Mouse (Mus musculus): Measurements from ENCODE around the gene Zmynd12.

Zmynd12 gene

DNA sequence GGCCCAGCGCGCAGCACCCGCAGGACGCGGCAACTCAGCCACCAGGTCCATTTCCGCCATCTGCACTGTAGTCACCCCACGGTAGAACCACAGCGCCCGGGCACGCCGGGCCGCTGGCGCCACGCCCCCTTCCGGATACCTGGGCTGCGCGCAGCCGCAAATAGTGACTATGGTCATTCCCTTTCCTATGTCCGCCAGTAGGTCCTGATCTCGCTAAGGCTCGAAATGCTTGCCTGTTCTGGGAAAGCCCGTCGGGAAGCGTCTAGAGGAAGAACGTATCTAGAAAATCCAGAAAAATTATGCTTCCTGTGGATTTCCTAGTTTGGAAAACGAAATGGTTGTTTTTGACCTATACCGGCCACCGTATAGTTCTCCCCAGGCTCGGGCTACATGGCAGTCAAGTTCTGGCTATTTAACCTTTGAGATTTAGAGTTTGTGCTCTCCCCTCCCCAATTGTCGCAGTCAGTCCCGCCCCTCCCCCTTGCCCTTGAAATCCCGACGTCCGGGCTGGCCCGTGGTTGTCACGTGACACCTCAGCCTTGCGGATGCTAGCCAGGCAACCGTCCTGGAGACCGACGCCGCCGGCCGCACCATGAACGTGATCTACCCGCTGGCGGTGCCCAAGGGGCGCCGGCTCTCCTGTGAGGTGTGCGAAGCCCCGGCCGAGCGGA is at the start of gene Zmynd12, which contains the start of gene Ppcs:
Zmynd12 (plus strand) TSS at position 521 of the 671 bp plus-strand sequence.
Ppcs (minus strand) TSS at position 127 of the 671 bp plus-strand sequence.
- peak; percentile 83 for DNase-seq (ENCODE audit: low spot score)

DNA sequence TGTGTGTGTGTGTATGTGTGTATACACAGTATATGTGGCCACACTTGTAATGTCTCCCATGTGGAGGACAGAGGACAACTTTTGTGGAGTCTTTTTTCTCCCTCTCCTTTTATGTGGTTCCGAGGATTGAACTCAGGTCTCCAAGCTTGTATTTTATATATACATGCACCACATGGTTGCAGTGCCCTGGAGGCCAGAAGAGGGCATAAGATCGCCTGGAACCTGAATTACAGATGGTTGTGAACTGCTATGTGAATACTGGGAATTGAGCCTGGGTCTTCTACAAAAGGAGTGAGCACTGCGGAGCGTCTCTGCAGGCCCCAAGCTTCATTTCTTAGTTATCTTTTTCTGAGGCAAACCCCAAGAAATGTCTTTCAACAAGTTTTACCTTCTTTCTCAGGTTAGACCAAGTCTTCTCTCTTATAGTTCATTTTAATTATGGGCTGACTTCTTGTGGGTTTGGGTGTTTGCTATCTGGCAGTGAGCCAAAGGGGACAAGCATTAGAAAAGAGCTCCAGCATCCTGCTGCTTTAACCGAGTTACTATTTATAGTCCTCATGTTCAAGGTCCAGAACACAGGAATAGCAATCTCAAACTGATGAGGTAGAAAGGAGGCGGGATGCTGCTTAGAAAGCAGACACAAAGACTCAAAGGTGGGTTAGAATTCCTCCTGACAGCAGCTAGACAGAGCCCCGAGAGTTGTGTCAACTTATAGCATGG is 41.0 kb upstream of the Zmynd12 start:
- DNase-seq (ENCODE audit: low spot score): no peak

DNA sequence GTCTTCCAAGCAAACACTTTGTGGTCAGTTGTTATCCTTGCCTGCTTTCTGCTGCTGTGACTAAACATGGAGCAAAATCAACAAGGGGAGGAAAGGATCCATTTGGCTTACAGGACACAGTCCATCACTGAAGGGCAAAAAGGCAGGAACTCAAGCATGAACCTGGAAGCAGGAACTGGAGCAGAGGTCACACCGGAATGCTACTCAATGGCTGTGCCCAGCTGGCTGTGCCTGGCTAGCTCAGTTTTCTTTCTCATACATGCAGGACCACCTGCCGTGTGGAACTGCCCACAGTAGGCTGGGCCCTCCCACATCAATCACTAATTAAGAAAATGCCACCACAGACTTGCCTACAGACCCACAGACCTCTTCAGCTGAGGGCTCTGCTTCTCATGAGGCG is 33.4 kb upstream of the Zmynd12 start:
- DNase-seq (ENCODE audit: low spot score): no peak

DNA sequence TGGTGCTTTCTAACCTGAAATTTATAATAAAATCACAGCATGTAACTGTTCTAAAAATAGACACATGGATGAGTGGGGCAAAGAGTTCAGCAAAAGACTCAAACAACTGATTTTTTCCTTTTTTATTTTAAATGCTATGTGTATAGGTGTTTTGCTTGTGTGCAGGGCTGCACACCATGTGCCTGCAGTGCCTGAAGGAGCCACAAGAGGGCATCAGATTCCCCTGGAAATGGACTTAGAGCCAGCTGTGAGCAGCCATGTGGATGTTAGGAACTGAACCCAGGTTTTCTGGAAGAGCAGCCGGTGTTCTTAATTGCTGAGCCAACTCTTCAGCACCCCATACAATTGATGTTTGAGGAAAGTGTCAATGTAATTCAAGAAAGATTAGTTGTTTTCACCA is 32.2 kb upstream of the Zmynd12 start:
- no peak for DNase-seq (ENCODE audit: low spot score)

GRCm38 (mm10) chr4:119398751-119399150 is 23.9 kb upstream of the Zmynd12 start:
- DNase-seq (ENCODE audit: low spot score): no peak

DNA sequence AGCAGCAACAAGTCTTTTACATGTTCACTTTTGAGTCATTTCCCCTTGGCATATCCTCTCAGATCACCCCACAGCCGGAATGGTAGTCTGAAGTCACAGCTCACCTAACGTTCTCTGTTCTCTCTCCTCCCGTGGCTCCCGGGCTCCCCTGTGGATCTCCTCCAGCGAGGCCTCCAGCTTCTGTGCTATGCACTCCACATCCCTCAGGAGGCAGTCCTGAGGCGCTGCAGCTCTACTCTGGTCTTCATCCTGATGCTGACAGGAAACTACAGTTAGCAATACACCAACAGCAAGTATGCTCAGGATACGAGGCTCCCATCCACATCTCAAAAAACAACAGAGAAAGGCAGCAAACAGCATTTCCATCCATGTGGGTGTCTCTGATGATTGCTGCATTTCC is 21.7 kb upstream of the Zmynd12 start:
- DNase-seq (ENCODE audit: low spot score): no peak

GRCm38 (mm10) chr4:119403431-119403830 is 19.2 kb upstream of the Zmynd12 start:
- DNase-seq (ENCODE audit: low spot score): no peak

GRCm38 (mm10) chr4:119411877-119412650 is 10.6 kb upstream of the Zmynd12 start:
- no peak for DNase-seq (ENCODE audit: low spot score)

DNA sequence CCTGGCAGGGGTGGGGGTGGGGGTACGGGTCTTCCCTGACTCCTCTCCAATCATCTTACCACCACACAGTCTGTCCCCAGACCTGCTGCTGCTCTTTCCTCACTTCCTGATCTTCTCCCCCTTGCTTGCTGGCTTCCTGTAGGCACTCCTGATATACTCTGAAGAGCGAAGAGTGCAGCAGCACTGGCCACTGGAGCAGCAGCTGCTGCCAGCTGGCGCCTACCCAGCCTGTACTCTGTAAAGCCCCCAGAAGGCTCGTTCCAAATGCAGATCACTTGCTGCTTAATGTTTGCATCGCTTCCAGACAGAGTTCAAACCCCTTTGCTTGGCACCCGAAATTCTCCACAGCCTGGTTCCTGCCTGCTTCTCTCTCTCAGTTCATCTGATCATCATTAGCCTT is 9.8 kb upstream of the Zmynd12 start:
- DNase-seq (ENCODE audit: low spot score): no peak

GRCm38 (mm10) chr4:119415072-119415753 is 7.4 kb upstream of the Zmynd12 start, which contains the start of gene Ccdc30:
Gene Ccdc30 (minus strand): TSS chr4:119415521.
- DNase-seq (ENCODE audit: low spot score): peak; percentile 95

DNA sequence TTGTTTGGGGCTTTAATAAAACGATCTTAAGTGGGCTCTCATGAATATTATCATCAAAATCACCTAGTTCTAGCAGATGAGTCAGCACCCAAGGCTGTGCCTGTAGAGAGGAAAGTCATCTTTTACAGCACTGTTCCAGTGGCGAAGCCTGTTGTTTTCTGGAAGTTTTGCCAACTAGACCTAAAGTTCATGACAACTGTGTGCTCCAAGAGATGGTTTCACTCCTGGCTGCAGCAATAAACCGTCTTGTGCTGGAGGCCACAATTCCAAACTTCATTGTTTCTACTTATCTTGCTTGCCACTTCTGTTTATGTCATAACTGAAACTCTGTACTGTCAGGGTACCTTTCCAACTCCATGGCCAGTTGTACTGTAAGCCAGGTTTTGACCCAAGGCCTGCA is 5.3 kb upstream of the Zmynd12 start:
- no peak for DNase-seq (ENCODE audit: low spot score)

DNA sequence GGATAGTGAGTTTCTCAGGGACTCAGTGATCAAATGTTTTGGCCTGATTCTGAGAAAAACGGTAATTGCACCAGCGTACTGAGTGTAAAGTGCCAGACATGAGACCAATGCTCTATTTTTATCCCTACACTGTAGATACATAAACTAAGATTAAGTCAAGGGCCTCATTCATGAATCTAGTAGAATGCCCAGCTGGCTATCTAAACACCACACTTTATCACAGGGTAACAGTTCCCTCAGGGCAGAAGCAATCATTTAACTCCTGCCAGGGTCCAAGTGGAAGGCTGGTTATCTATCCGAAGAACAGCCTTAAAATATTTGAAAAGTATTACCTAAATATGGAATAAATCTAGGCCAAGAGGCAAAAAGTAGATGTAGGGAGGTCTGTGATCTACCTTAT is 4.7 kb upstream of the Zmynd12 start:
- no peak for DNase-seq (ENCODE audit: low spot score)

DNA sequence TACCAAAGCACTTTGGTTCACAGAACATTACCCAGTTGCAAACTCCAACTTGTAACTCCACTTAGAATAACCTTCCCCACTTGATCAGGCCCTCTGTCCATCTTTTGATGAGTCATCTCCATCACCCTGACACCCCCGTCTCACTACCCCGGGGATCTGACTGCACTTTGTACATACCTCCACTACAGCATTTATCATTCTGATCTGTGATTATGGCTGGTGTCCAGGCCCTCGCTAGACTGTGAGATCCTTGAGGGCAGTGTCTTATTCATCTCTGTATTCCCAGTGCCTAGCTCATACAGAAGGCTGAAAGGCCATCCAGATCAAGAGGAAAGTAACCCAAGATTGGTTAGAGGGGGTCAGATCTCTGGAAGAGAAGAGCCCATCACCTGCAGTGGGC is 1.4 kb upstream of the Zmynd12 start:
- DNase-seq (ENCODE audit: low spot score): no peak

- peak; percentile 21 for DNase-seq (ENCODE audit: low spot score)
These were observed 707 bp upstream of the Zmynd12 start for GRCm38 (mm10) chr4:119421921-119422293.

- DNase-seq (ENCODE audit: low spot score): no peak
These were observed 2.5 kb downstream of the Zmynd12 start for GRCm38 (mm10) chr4:119425077-119425476.

DNA sequence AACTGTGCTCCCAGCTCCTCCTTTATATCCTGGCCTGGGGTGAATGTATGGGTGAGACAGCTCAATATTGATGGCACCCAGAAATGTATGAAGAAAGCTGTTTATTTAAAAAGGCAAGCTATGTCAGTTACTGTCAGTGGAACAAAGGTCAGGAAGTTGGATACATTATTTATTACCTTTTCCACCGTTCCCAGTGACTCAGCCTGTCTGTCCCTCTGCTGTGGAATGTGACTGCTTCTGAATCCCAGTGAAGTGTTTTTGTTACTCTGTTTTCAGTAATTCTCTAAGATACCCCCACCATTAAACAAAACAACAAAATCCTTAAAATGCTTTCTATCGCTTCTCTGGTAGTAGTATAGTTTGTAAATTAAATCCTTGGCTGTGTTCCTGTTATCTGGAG is 3.0 kb downstream of the Zmynd12 start:
- DNase-seq (ENCODE audit: low spot score): no peak

- DNase-seq (ENCODE audit: low spot score): no peak
These were observed 5.1 kb downstream of the Zmynd12 start for GRCm38 (mm10) chr4:119427680-119428079.

- DNase-seq (ENCODE audit: low spot score): peak; percentile 45
These were observed 8.1 kb downstream of the Zmynd12 start for GRCm38 (mm10) chr4:119430678-119431077.

- DNase-seq (ENCODE audit: low spot score): no peak
These were observed 15.3 kb downstream of the Zmynd12 start for GRCm38 (mm10) chr4:119437936-119438335.

- no peak for DNase-seq (ENCODE audit: low spot score)
These were observed 19.2 kb downstream of the Zmynd12 start for GRCm38 (mm10) chr4:119441836-119442235.

DNA sequence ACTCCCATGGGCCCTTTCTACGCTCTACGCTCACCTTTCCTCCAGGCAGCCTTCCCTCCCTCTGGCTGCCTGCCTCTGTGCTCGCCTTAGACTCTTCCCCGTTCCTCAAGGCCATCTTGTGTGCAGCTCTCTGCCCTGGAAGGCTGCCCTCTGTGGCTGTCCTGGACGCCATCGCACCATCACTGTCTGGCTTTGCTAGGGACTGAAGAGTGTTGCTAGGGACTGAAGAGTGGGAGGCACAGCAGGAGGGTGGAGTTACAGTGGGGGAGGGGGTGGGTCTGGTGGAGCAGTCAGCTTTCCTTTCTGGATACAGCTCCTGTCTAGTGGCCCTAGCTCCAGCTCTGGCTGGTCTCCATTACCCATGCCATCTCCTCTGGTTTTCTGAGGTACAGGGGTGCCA is 19.9 kb downstream of the Zmynd12 start:
- no peak for DNase-seq (ENCODE audit: low spot score)

DNA sequence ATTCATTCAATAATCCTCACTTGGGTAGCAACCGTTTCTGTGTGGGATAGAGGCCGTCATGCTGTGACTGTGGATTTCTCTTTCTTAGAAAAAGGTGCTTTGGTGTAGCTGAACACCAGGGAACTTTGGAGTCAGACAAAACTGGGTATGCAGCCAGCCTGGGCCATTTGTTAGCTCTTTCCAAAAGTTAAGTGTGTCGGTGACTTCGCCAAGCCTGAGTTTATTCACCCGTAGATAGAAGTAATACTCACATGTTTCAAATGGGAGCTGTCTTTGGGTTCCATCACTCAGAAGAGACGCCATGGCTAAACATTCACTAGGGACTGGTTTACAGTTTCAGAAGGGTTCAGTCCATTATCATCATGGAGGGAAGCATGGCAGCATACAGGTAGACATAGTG is 24.6 kb downstream of the Zmynd12 start:
- DNase-seq (ENCODE audit: low spot score): no peak
